Mouse (Mus musculus) cerebellum, adult 18-20 months (tissue): ENCODE results near the gene Lpp.

Experiments used
- DNase-seq, 2 experiments: peaks; one replicate each; pipeline ENCODE4 v3.0.0; 2021

Lpp gene

GRCm38 (mm10) chr16:24392651-24393555 lies at the start of gene Lpp:
Gene Lpp (plus strand): TSS chr16:24393507.
- peak; percentile 54 to 76 for DNase-seq

GRCm38 (mm10) chr16:24347582-24348411 lies 45.5 kb upstream of the Lpp start:
- DNase-seq: no peak

- DNase-seq: no peak
Observed at GRCm38 (mm10) chr16:24350306-24350705, 43.0 kb upstream of the Lpp start.

DNA sequence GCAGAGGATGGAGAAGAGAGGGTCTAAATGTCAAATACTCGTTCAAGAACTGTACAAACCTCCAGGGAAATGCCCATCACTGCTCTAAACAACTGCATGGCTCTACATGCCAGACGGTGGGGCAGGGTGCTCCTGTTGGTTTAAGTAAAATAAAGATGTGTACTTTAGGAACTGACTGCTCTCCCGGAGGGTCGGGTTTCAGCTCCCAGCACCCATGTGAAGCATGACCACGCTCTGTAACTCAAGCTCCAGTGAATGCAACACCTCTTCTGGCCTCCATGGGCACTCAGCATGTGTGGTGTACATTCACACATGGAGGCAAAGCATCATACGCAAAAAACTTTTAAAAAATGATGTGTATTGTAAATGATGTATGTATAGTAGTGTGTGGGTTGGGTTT lies 42.6 kb upstream of the Lpp start:
- no peak for DNase-seq

- no peak for DNase-seq
Observed at GRCm38 (mm10) chr16:24351811-24352210, 41.5 kb upstream of the Lpp start.

DNA sequence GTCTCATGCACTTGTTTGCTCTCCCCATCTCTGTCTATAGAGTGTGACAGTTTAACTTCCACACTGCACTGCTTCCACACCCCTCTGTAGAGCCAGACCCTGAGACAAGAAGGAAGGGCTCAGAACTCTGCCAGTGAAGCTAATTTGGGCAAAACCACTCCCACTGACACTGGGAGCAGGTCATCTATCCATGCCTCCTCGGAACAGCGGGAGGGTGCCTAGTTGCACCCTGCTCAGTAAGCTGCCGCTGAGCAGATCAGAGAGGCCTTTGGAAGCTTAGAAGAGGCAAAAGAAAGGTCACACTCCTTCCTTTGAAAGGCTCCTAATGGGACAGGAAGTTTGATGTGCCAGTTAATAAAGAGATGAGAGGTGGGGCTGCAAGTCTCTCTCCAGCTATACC lies 39.5 kb upstream of the Lpp start:
- no peak for DNase-seq

DNA sequence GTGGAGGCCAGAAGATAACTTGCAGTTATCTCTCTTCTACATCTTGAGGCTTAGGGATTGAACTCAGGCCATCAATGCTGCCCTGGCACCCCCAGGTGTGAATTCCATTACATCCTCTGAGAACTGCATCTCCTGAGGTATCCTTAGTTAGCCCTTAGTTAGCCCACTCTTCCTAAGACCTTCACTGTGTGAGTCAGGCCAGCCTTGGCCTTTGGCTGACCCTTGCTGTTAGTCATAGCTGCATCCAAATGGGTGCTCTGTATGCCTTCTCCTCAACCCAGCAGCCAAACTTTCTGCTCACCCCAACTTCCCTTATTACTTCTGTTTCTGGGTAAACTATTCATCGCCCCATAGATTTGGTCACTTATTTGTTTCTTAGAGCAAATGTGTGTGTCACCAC lies 31.6 kb upstream of the Lpp start:
- DNase-seq: no peak

- DNase-seq: no peak
Observed at GRCm38 (mm10) chr16:24364030-24364687, 29.1 kb upstream of the Lpp start.

DNA sequence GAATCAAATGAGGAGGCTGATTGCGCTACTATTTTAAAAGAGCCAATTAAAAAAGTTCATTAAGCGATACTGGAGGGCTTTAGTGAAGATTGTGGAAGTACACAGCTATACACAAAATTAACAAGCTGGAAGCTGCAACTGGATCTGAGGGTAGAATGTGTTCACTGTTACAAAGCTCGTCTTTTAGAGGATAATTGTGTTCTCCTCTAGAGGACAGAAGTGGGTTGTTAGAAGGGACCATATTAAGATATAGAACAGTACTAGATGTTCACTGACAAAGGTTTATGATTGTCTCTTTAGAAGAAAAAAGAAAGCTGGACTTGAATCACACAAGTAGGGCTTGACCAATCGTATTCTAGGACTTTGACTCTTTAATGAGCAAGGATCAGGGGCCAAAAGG lies 27.4 kb upstream of the Lpp start:
- DNase-seq: no peak

DNA sequence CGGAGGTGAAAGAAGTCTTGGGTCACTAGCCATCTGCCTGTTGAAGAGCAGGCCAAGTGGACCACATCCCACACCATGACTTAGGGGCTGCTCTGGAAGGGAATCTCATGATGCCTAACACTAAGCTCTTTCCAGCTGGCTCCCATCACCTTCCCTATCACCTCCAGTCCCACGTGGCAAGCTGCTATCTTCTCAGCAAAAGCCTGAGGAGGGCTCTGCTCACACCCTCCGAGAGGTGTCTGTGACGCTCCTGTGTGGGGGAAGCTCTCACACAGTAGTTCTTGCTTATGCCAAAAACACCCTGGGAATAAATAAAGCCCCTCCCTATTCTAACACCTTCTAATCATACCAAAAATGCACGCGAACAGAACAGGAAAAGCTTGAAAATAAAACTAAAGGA lies 26.2 kb upstream of the Lpp start:
- no peak for DNase-seq

GRCm38 (mm10) chr16:24367506-24367905 lies 25.8 kb upstream of the Lpp start:
- no peak for DNase-seq

DNA sequence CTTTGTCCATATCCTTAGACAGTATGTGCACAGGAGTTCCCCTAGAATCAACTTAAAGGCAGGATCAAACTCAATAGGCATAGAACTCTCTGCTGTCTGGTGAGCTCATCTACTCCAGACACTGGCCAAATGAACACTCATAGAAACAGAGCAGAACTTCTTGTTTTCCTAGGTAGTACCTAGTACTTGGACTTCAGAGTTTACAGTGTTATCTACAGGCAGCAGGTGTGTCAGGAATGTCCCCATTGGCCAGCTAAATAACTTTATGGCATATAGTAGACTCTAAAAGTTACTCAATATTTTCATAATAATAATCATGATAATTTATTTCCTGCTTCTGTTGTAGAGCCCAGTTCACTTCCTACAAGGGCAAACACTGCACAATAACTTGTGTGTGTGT lies 16.8 kb upstream of the Lpp start:
- DNase-seq: no peak

- DNase-seq: peak; percentile 90 to 94
Observed at GRCm38 (mm10) chr16:24390596-24390995, 2.7 kb upstream of the Lpp start.

DNA sequence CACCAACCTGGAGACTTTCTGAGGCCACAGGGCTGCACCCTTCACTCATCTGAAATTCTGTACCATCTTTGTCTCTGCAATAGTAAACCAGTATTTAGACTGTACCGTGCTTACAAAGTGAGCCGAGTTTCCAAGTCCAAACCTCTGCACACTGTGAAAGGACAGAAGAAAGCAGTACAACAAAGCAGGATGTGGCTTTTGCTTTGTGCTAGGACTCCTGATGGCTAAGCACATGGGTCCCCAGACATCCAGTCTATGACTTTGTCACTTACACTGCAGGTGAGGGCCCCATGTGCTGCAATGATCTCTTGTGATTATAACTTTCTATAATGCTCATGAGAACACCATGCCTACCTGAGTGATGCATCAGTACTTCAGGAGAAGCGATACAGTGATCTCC lies 2.2 kb upstream of the Lpp start:
- no peak for DNase-seq

DNA sequence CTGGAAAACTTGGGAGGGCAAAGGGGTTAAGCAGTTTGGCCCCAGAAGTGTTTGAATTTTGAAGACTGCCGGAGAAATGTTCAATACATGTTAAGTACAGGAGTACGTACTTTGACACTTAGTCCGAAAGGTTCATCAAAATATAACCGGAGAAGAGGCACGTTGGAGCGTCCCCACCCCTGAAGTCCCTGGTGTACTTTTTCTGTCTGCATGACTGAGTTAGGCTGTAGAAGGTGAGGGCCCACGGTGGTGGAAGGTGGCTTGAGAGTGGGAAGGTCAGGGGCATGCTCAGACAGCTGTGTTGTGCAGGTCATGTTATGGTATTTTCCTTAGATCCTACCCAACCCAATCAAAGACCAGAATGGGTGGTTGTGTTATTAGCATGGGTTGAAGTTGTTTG lies 1.4 kb upstream of the Lpp start:
- no peak for DNase-seq

DNA sequence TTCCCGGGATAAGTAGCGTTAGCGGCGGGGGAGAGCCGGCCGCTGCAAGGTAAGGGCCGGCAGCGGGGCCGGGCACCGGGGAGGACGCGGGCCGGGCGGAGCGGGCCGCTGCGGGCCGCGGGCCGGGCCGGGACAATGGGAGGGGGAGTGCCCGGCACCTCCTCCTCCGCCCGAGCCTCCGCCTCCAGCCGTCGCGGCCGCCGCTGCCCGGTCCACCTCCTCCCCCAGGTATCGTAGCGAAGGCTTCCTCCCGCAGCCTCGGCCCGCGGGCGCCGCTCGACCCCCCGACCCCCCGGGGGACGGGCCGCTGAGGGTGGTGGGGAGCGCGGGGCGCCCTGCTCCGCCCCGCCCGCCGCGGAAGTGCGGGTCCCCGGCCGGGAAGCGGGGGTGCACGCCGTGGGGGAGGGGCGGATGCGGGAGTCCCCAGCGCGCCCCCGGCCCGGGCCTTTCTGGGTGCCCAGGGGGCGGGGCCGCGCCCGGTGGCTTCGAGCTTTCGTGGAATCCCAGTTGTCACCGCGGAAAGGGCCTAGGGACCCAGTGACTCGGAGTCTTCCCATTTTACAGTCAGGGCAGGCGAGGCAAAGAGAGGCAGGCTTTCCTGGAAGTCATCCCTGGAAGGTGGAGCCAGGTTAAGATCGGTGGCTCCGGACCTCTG lies 376 bp downstream of the Lpp start:
- DNase-seq: peak; percentile 59 to 75

- DNase-seq: peak; percentile 21 to 38
Observed at GRCm38 (mm10) chr16:24394211-24394991, 1.1 kb downstream of the Lpp start.

- peak; percentile 25 to 35 for DNase-seq
Observed at GRCm38 (mm10) chr16:24395100-24395499, 1.8 kb downstream of the Lpp start.

GRCm38 (mm10) chr16:24396504-24396903 lies 3.2 kb downstream of the Lpp start:
- no peak for DNase-seq

- no peak for DNase-seq
Observed at GRCm38 (mm10) chr16:24398476-24398875, 5.2 kb downstream of the Lpp start.

GRCm38 (mm10) chr16:24398893-24399292 lies 5.6 kb downstream of the Lpp start:
- no peak for DNase-seq

DNA sequence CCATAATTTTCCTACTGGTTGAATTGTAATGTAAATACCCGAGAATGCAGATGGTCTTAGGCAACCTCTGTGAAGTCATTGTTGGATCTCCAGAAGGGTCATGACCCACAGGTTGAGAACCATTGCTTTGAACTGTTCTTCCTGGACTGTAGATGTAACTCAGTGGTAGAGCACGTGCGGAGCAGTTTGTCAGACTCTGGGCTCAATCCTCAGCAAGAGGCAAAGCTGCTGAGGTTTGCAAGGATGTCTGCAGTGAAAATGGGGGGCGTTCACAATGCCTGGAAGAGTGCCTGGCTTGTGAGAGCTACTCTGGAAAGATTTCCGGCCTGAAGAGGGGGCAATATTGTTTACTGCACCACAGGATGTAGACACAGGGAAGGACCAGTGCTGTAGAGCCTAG lies 6.2 kb downstream of the Lpp start:
- no peak for DNase-seq
